Mouse (Mus musculus): ENCODE results near the gene Atp6ap1l. TPM values are rescaled to one million over a fixed set of nuclear protein-coding genes. Genes with fewer than 3 reads are reported as not detected.

Gene Atp6ap1l
- polyA plus RNA-seq, 1 experiment from 2014 or later, result 0.98 TPM

- H3K4me1 ChIP-seq (replicated peaks; ENCODE audit: control insufficient read depth, insufficient read depth, low read length), result no peaks in the 10 kb centered on the region
- ATAC-seq (ENCODE audit: low FRiP score) (no peak), DNase-seq (ENCODE audit: low spot score) (no peak)
- H3K27ac ChIP-seq, result no peak overlapping the region
- WGBS, result 90% methylated on average over 3 of the region's 3 CpGs
- no peak overlapping the region for H3K9ac ChIP-seq
- H3K4me2 ChIP-seq (replicated peaks), result no peak overlapping the region
- no peaks in the 10 kb centered on the region for H3K27me3 ChIP-seq (ENCODE audit: control insufficient read depth, insufficient read depth, low read length)
- H3K9me3 ChIP-seq (ENCODE audit: control insufficient read depth, low read length), result no peaks in the 10 kb centered on the region
- no peaks in the 10 kb centered on the region for H3K36me3 ChIP-seq (replicated peaks; ENCODE audit: control insufficient read depth, insufficient read depth)
- H3K4me3 ChIP-seq (replicated peaks; ENCODE audit: low read length), result no peak overlapping the region
These were observed 43.0 kb downstream of the Atp6ap1l start for GRCm38 (mm10) chr13:90862138-90862537.

DNA sequence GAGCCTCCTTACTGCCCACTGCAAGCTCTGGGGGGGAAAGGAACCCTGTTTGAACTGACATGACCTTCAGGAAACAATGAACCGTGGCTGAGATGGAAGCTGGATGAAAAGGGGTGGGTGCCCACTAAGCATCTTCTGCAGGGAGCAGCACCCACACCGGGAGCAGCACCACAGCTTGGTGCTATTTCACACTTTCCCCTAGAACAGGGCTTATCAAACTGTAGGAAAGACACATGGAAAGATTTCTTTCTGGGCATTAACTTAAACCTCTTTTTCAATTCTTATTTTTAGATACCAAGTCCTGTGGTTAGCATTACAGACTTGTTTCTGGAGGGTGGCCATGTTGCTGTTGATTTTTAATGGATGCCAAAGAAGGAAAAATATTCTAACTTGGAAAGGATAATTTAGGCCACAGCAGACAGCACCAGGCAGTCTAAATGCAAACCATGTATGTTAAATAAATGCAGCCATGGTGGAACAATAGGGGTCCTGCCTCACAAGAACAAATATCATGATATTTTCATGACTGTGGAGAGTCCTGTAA is 44.2 kb downstream of the Atp6ap1l start:
- no peak for ATAC-seq (ENCODE audit: low FRiP score)
- Histone ChIP-seq H3K4me3 (replicated peaks; ENCODE audit: low read length) (no peak overlapping the region), H3K27me3 (ENCODE audit: control insufficient read depth, insufficient read depth, low read length) (no peaks in the 10 kb centered on the region), H3K27ac (no peak overlapping the region), H3K9me3 (ENCODE audit: control insufficient read depth, low read length) (no peaks in the 10 kb centered on the region), H3K4me2 (replicated peaks) (no peak overlapping the region), H3K9ac (no peak overlapping the region), H3K4me1 (replicated peaks; ENCODE audit: control insufficient read depth, insufficient read depth, low read length) (no peaks in the 10 kb centered on the region), H3K36me3 (replicated peaks; ENCODE audit: control insufficient read depth, insufficient read depth) (no peaks in the 10 kb centered on the region)
- no peak for DNase-seq (ENCODE audit: low spot score)
- 74% methylated on average over 2 of the region's 2 CpGs for WGBS

GRCm38 (mm10) chr13:90852727-90853630 is 52.2 kb downstream of the Atp6ap1l start:
- no peak overlapping the region for H3K4me3 ChIP-seq (replicated peaks; ENCODE audit: low read length)
- 76% methylated on average over 5 of the region's 5 CpGs for WGBS
- H3K9me3 ChIP-seq (ENCODE audit: control insufficient read depth, low read length), result no peaks in the 10 kb centered on the region
- DNase-seq (ENCODE audit: low spot score), result no peak
- H3K27me3 ChIP-seq (ENCODE audit: control insufficient read depth, insufficient read depth, low read length), result no peaks in the 10 kb centered on the region
- H3K36me3 ChIP-seq (replicated peaks; ENCODE audit: control insufficient read depth, insufficient read depth), result no peaks in the 10 kb centered on the region
- no peak overlapping the region for H3K4me2 ChIP-seq (replicated peaks)
- H3K27ac ChIP-seq, result no peak overlapping the region
- no peak for ATAC-seq (ENCODE audit: low FRiP score)
- no peaks in the 10 kb centered on the region for H3K4me1 ChIP-seq (replicated peaks; ENCODE audit: control insufficient read depth, insufficient read depth, low read length)
- no peak overlapping the region for H3K9ac ChIP-seq

DNA sequence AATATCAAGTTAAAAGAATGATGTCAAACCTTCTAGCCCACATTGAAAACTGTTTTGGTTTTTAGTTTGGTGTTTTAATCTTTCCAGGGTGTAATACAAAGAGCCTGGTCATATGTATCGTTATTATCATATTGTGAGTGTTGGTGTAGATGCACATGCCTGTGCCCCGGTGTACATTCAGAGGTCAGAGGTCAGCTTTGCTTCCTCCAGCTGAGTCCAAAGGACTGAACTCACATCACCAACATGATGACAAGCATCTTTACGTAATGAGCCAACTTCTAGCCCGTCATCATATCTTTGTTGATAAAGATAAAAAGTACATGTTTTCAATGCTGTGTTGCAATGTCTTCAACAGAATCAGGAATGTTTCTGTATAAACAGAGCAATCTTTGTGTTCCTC is 53.4 kb downstream of the Atp6ap1l start:
- no peaks in the 10 kb centered on the region for H3K4me1 ChIP-seq (replicated peaks; ENCODE audit: control insufficient read depth, insufficient read depth, low read length)
- H3K27me3 ChIP-seq (ENCODE audit: control insufficient read depth, insufficient read depth, low read length), result no peaks in the 10 kb centered on the region
- H3K4me2 ChIP-seq (replicated peaks), result no peak overlapping the region
- no peak overlapping the region for H3K9ac ChIP-seq
- DNase-seq (ENCODE audit: low spot score) (no peak), ATAC-seq (ENCODE audit: low FRiP score) (no peak)
- H3K4me3 ChIP-seq (replicated peaks; ENCODE audit: low read length), result no peak overlapping the region
- H3K9me3 ChIP-seq (ENCODE audit: control insufficient read depth, low read length), result no peaks in the 10 kb centered on the region
- no peak overlapping the region for H3K27ac ChIP-seq
- no peaks in the 10 kb centered on the region for H3K36me3 ChIP-seq (replicated peaks; ENCODE audit: control insufficient read depth, insufficient read depth)
- 83% methylated on average over 4 of the region's 4 CpGs for WGBS

- no peak overlapping the region for H3K9ac ChIP-seq
- no peaks in the 10 kb centered on the region for H3K27me3 ChIP-seq (ENCODE audit: control insufficient read depth, insufficient read depth, low read length)
- no peaks in the 10 kb centered on the region for H3K9me3 ChIP-seq (ENCODE audit: control insufficient read depth, low read length)
- no peak overlapping the region for H3K27ac ChIP-seq
- H3K4me1 ChIP-seq (replicated peaks; ENCODE audit: control insufficient read depth, insufficient read depth, low read length), result no peaks in the 10 kb centered on the region
- no peaks in the 10 kb centered on the region for H3K36me3 ChIP-seq (replicated peaks; ENCODE audit: control insufficient read depth, insufficient read depth)
- no peak for ATAC-seq (ENCODE audit: low FRiP score)
- no peak overlapping the region for H3K4me2 ChIP-seq (replicated peaks)
- no peak for DNase-seq (ENCODE audit: low spot score)
- H3K4me3 ChIP-seq (replicated peaks; ENCODE audit: low read length), result no peak overlapping the region
These were observed 61.0 kb downstream of the Atp6ap1l start for GRCm38 (mm10) chr13:90844191-90844590.

- Histone ChIP-seq H3K9ac (no peak overlapping the region), H3K36me3 (replicated peaks; ENCODE audit: control insufficient read depth, insufficient read depth) (no peaks in the 10 kb centered on the region), H3K9me3 (ENCODE audit: control insufficient read depth, low read length) (no peaks in the 10 kb centered on the region), H3K4me1 (replicated peaks; ENCODE audit: control insufficient read depth, insufficient read depth, low read length) (no peaks in the 10 kb centered on the region), H3K4me3 (replicated peaks; ENCODE audit: low read length) (no peak overlapping the region), H3K27me3 (ENCODE audit: control insufficient read depth, insufficient read depth, low read length) (no peaks in the 10 kb centered on the region), H3K27ac (no peak overlapping the region), H3K4me2 (replicated peaks) (no peak overlapping the region)
- DNase-seq (ENCODE audit: low spot score) (no peak), ATAC-seq (ENCODE audit: low FRiP score) (no peak)
- WGBS, result 94% methylated on average over 3 of the region's 3 CpGs
These were observed 61.7 kb downstream of the Atp6ap1l start for GRCm38 (mm10) chr13:90843412-90843811.

- Histone ChIP-seq H3K36me3 (replicated peaks; ENCODE audit: control insufficient read depth, insufficient read depth) (no peaks in the 10 kb centered on the region), H3K27ac (no peak overlapping the region), H3K4me1 (replicated peaks; ENCODE audit: control insufficient read depth, insufficient read depth, low read length) (no peaks in the 10 kb centered on the region), H3K4me3 (replicated peaks; ENCODE audit: low read length) (no peak overlapping the region), H3K27me3 (ENCODE audit: control insufficient read depth, insufficient read depth, low read length) (no peaks in the 10 kb centered on the region), H3K9me3 (ENCODE audit: control insufficient read depth, low read length) (no peaks in the 10 kb centered on the region), H3K4me2 (replicated peaks) (no peak overlapping the region), H3K9ac (no peak overlapping the region)
- ATAC-seq (ENCODE audit: low FRiP score), result peak; percentile 39; the same call in 1 of the 2 replicates
- DNase-seq (ENCODE audit: low spot score), result no peak
- 49% methylated on average over 5 of the region's 5 CpGs for WGBS
These were observed 64.0 kb downstream of the Atp6ap1l start for GRCm38 (mm10) chr13:90841213-90841553.

DNA sequence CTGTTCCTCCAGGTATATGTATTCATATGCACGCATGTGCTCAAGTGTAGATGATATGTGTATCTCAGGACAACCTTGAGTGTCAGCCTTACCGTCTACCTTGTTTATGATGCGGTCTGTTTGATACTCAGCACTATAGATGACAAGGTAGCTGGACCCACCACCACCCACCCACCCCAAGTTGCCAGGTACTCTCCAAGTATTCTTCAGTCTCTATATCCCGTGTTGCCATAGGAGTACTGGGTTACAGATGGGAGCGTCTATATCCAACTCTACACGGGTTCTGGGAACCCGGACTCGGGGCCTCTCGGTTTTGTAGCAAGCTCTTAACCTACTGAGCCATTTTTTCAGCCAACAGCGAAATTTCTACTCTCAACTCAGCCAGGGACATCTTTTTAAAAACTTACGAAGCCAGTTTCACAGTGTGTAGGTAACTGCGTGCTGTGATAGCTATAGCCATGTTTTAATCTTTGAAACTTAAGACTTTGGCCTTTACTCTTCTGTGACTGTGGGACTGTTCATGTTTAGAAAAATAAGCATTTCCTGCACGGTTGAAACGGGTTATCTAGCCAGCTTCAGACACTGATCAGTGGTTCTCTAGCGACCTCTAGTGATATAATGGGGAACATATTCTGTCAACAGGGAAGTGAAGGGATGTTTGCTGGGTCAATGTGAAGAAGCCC is 64.5 kb downstream of the Atp6ap1l start:
- H3K36me3 ChIP-seq (replicated peaks; ENCODE audit: control insufficient read depth, insufficient read depth), result no peaks in the 10 kb centered on the region
- H3K9me3 ChIP-seq (ENCODE audit: control insufficient read depth, low read length), result no peaks in the 10 kb centered on the region
- no peak overlapping the region for H3K9ac ChIP-seq
- no peaks in the 10 kb centered on the region for H3K4me1 ChIP-seq (replicated peaks; ENCODE audit: control insufficient read depth, insufficient read depth, low read length)
- H3K27ac ChIP-seq, result no peak overlapping the region
- peak; percentile 80 for ATAC-seq (ENCODE audit: low FRiP score)
- H3K4me2 ChIP-seq (replicated peaks), result no peak overlapping the region
- H3K4me3 ChIP-seq (replicated peaks; ENCODE audit: low read length), result no peak overlapping the region
- 53% methylated on average over 15 of the region's 15 CpGs for WGBS
- peak; percentile 92 for DNase-seq (ENCODE audit: low spot score)
- no peaks in the 10 kb centered on the region for H3K27me3 ChIP-seq (ENCODE audit: control insufficient read depth, insufficient read depth, low read length)

GRCm38 (mm10) chr13:90833641-90834207 is 71.4 kb downstream of the Atp6ap1l start:
- Histone ChIP-seq H3K4me1 (replicated peaks; ENCODE audit: control insufficient read depth, insufficient read depth, low read length) (no peaks in the 10 kb centered on the region), H3K4me2 (replicated peaks) (no peak overlapping the region), H3K4me3 (replicated peaks; ENCODE audit: low read length) (no peak overlapping the region), H3K9me3 (ENCODE audit: control insufficient read depth, low read length) (no peaks in the 10 kb centered on the region), H3K36me3 (replicated peaks; ENCODE audit: control insufficient read depth, insufficient read depth) (no peaks in the 10 kb centered on the region), H3K9ac (no peak overlapping the region), H3K27ac (no peak overlapping the region), H3K27me3 (ENCODE audit: control insufficient read depth, insufficient read depth, low read length) (no peaks in the 10 kb centered on the region)
- ATAC-seq (ENCODE audit: low FRiP score) (no peak), DNase-seq (ENCODE audit: low spot score) (no peak)
- 86% methylated on average over 7 of the region's 7 CpGs for WGBS

Measured in hindbrain, embryonic 14.5 days (tissue).